Mouse (Mus musculus): ENCODE measurements around the gene Col13a1.

- no peak for TF ChIP-seq TAL1 (IDR thresholded peaks at IDR 0.05; ENCODE audit: low read length)
- TF ChIP-seq GATA1 (IDR thresholded peaks at IDR 0.05; ENCODE audit: low read length): no peak
These were observed 183.4 kb downstream of the Col13a1 start for GRCm38 (mm10) chr10:61795458-61795857.
